Mouse (Mus musculus): ENCODE data around the gene Dlst.

Dlst gene

GRCm38 (mm10) chr12:85153011-85153410, 42.4 kb downstream of the Dlst start:
- DNase-seq, result no peak

GRCm38 (mm10) chr12:85156324-85156723, 45.7 kb downstream of the Dlst start:
- no peak for DNase-seq

GRCm38 (mm10) chr12:85157797-85158460, 47.3 kb downstream of the Dlst start:
- DNase-seq, result no peak

GRCm38 (mm10) chr12:85158801-85159200, 48.2 kb downstream of the Dlst start:
- no peak for DNase-seq

GRCm38 (mm10) chr12:85159592-85159991, 49.0 kb downstream of the Dlst start:
- DNase-seq, result no peak

- no peak for DNase-seq
Measured at GRCm38 (mm10) chr12:85164996-85165395, 54.4 kb downstream of the Dlst start.

- DNase-seq, result no peak
Measured at GRCm38 (mm10) chr12:85166631-85167030, 56.0 kb downstream of the Dlst start.

GRCm38 (mm10) chr12:85169117-85169858, 58.7 kb downstream of the Dlst start:
- peak; percentile 94 to 95 for DNase-seq

GRCm38 (mm10) chr12:85169877-85170276, 59.2 kb downstream of the Dlst start:
- DNase-seq, result no peak

GRCm38 (mm10) chr12:85170284-85170947, 59.8 kb downstream of the Dlst start:
- DNase-seq, result no peak

- no peak for DNase-seq
Measured at GRCm38 (mm10) chr12:85170948-85171307, 60.3 kb downstream of the Dlst start.

GRCm38 (mm10) chr12:85174016-85174415, 63.4 kb downstream of the Dlst start:
- DNase-seq, result no peak

- no peak for DNase-seq
Measured at GRCm38 (mm10) chr12:85175087-85175675, 64.5 kb downstream of the Dlst start.

- peak; percentile 70 to 77 for DNase-seq
Measured at GRCm38 (mm10) chr12:85175926-85176845, 65.6 kb downstream of the Dlst start.

GRCm38 (mm10) chr12:85176846-85177523, 66.4 kb downstream of the Dlst start:
- peak; percentile 64 to 73 for DNase-seq

GRCm38 (mm10) chr12:85177740-85178239, 67.2 kb downstream of the Dlst start, which contains the start of gene Pgf:
TSS of gene Pgf (minus strand) at chr12:85177790.
- no peak for DNase-seq

GRCm38 (mm10) chr12:85178294-85178693, 67.7 kb downstream of the Dlst start:
- DNase-seq, result no peak

- DNase-seq, result no peak
Measured at GRCm38 (mm10) chr12:85181475-85182344, 71.1 kb downstream of the Dlst start.

- DNase-seq, result no peak
Measured at GRCm38 (mm10) chr12:85182345-85182643, 71.7 kb downstream of the Dlst start.

GRCm38 (mm10) chr12:85182898-85183297, 72.3 kb downstream of the Dlst start:
- no peak for DNase-seq

- no peak for DNase-seq
Measured at GRCm38 (mm10) chr12:85184118-85184517, 73.5 kb downstream of the Dlst start.
